Mouse (Mus musculus) thymus, postnatal 0 days (tissue): ENCODE results near the gene Fgf11. TPM values are rescaled to one million over a fixed set of nuclear protein-coding genes. Genes with fewer than 3 reads are reported as not detected.

ENCODE experiments used
- DNase-seq: peaks from one replicate; pipeline ENCODE4 v3.0.0-alpha.2; 2015; ENCODE audit warnings: low spot score
- polyA plus RNA-seq: library from polyadenylated mRNA; unstranded; fragments of >200 nt; fragmentation: Nextera tagmentation; extraction: Ambion mirVana; gene quantifications from 2 replicates; pipeline ENCODE4 v1.2.1, GENCODE M21; 2015

The Fgf11 gene
- polyA plus RNA-seq, 1 experiment from 2014 or later: 0.65 TPM

DNA sequence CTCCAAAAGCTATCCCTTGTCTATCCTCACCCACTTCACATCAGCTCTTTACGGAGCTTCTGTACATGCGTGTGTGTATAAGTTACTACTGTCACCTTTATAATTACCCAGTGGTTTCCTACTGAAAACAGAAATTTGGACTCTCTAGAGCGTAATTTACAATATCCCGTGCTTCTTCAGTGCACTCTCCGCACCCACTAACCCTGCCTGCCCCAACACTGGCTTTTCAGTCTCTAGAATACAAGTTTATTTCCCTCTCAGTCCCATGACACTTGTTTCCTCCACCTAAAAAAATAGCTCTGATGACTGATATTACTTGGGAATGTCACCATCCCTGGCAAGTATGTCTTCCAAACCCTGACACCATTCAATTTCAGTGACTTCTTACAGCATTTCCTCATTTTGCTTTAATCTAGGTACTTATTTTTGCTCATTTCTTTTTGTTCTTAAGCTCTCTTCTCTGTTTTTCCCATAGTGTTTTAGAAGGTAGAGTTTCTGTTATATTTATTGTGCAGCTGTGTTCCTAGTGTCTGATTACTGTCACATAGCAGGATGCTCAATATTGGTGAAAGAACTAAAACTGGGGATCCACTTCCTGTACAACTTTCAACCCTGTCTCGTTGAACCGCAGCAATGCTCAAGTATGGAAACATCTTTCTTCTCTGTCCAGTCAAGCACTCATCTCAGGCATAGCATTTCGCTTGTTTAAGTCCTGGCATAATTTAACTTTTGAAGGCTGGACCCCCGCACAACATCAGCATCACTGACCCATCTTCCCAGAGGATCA, 44.2 kb downstream of the Fgf11 start:
- no peak for DNase-seq

DNA sequence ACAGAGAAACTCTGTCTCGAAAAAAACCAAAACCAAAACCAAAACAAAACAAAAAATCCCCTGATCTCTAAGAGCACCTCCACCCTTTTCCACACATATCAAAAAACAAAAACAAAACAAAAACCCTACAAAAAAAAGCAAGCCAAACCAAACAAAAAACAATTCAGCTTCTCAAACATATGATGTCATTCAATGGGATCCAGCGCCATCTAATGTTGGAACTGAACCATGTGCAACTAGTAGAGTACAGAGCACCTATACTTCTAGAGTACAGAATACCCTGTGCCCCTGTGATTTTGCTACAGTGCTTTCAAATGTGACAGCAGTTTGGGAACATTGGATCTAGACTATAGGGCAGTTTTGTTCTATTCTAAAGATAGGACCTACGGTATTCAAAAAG, 47.0 kb downstream of the Fgf11 start:
- DNase-seq: peak; percentile 76

DNA sequence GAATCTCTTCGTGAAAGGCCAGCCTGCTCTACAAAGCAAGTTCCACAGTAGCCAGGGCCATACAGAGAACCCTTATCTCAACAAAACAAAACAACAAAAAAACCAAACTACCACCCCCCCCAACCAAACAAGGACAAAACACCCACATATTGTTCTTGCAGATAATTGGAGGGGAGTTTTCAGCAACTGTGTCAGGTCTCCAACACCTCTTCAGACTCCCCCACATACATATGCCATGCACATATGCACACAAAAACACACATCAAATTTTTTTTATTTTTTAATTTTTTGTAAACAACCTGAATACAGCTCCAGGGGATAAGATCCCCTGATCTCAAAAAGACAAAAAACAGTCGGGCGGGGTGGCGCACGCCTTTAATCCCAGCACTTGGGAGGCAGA, 47.4 kb downstream of the Fgf11 start:
- no peak for DNase-seq

DNA sequence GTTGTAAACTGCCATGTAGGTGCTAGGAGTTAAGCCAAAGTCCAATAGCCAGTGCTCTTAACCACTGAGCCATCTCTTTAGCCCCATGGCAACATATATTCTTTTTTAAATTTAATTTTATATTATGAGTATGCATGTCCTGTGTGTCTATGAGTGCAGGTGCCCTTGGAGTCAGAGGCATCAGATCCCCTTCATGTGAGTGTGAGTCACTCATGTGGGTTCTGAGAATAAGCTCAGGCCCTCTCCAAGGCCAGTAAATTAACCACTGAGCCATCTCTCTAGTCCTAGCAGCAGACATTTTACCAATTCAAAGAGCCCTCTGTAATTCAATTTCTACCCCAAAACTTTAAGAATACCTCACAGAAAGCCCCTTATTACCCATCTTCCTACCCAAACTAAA, 49.0 kb downstream of the Fgf11 start:
- no peak for DNase-seq

DNA sequence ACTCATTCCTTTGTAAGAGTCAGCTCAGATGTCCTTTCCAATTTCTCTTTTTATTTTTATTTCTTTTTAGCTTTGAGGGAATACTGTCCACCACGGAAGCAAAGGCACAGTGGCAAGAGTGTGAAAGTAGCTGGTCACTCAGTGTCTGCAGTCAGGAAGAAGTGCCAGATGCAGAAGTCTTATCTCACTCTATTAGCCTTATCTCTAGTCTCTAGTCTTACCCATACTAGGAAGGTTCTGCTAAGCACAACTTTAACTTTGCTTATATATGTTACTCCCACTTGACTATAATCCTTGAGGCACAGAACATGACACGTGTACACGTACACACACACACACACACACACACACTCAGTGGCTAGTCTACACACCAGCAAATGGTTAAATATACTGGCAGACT, 50.0 kb downstream of the Fgf11 start:
- DNase-seq: no peak

Other genes with a start within 250 kb of the Fgf11 start
- gene Efnb3, start 241.7 kb downstream of the Fgf11 start, polyA plus RNA-seq: 0.61 and 0.77 TPM in 2 replicates
- gene Wrap53, start 221.6 kb downstream of the Fgf11 start, polyA plus RNA-seq: 27.0 and 30.6 TPM in 2 replicates
- gene Trp53, start 221.5 kb downstream of the Fgf11 start, polyA plus RNA-seq: 138 and 165 TPM in 2 replicates
- 1.7 and 1.8 TPM in 2 replicates for gene Atp1b2, start 195.9 kb downstream of the Fgf11 start, polyA plus RNA-seq
- gene Shbg, start 184.0 kb downstream of the Fgf11 start, polyA plus RNA-seq: 0.13 TPM in 1 of 2 replicates, not detected in the other
- gene Sat2, start 179.8 kb downstream of the Fgf11 start, polyA plus RNA-seq: 3.5 and 4.3 TPM in 2 replicates
- 18.4 and 26.6 TPM in 2 replicates for gene Fxr2, start 168.9 kb downstream of the Fgf11 start, polyA plus RNA-seq
- gene Sox15, start 146.5 kb downstream of the Fgf11 start, polyA plus RNA-seq: 0.15 and 0.22 TPM in 2 replicates
- gene Mpdu1, start 139.2 kb downstream of the Fgf11 start, polyA plus RNA-seq: 71.1 and 75.2 TPM in 2 replicates
- 32.5 and 33.3 TPM in 2 replicates for gene Cd68, start 135.7 kb downstream of the Fgf11 start, polyA plus RNA-seq
- gene Eif4a1, start 129.4 kb downstream of the Fgf11 start, polyA plus RNA-seq: 560 and 602 TPM in 2 replicates
- 60.2 and 69.1 TPM in 2 replicates for gene Senp3, start 119.8 kb downstream of the Fgf11 start, polyA plus RNA-seq
- 0.31 and 0.49 TPM in 2 replicates for gene Tnfsf13, start 116.1 kb downstream of the Fgf11 start, polyA plus RNA-seq
- 2.6 and 2.7 TPM in 2 replicates for gene Tnfsf12, start 106.0 kb downstream of the Fgf11 start, polyA plus RNA-seq
- 1.5 and 2.1 TPM in 2 replicates for gene Tnfsfm13, start 105.8 kb downstream of the Fgf11 start, polyA plus RNA-seq
- 20.6 and 22.4 TPM in 2 replicates for gene Polr2a, start 43.2 kb downstream of the Fgf11 start, polyA plus RNA-seq
- gene Slc35g3, start 39.9 kb downstream of the Fgf11 start, polyA plus RNA-seq: 0.14 TPM in 1 of 2 replicates, not detected in the other
- 2.5 and 2.6 TPM in 2 replicates for gene Zbtb4, start 35.9 kb downstream of the Fgf11 start, polyA plus RNA-seq
- 3.2 and 3.4 TPM in 2 replicates for gene Chrnb1, start 5.9 kb downstream of the Fgf11 start, polyA plus RNA-seq
- gene Tmem102, start 3.8 kb upstream of the Fgf11 start, polyA plus RNA-seq: 11.2 and 12.8 TPM in 2 replicates
- not detected in 2 replicates for gene Gm39566, start 13.4 kb upstream of the Fgf11 start, polyA plus RNA-seq
- not detected in 2 replicates for gene Spem2, start 16.6 kb upstream of the Fgf11 start, polyA plus RNA-seq
- not detected in 2 replicates for gene Spem1, start 20.3 kb upstream of the Fgf11 start, polyA plus RNA-seq
- 1.2 and 1.9 TPM in 2 replicates for gene Nlgn2, start 35.9 kb upstream of the Fgf11 start, polyA plus RNA-seq
- 325 and 342 TPM in 2 replicates for gene Tmem256, start 36.7 kb upstream of the Fgf11 start, polyA plus RNA-seq
- gene Plscr3, start 44.5 kb upstream of the Fgf11 start, polyA plus RNA-seq: 68.4 and 70.4 TPM in 2 replicates
- gene Tnk1, start 56.9 kb upstream of the Fgf11 start, polyA plus RNA-seq: 1.1 and 1.5 TPM in 2 replicates
- not detected in 2 replicates for gene Tmem95, start 76.2 kb upstream of the Fgf11 start, polyA plus RNA-seq
- gene Kctd11, start 79.5 kb upstream of the Fgf11 start, polyA plus RNA-seq: 1.7 and 2.3 TPM in 2 replicates
- 150 and 176 TPM in 2 replicates for gene Acap1, start 93.7 kb upstream of the Fgf11 start, polyA plus RNA-seq
- gene 2810408A11Rik, start 99.1 kb upstream of the Fgf11 start, polyA plus RNA-seq: 19.8 and 26.0 TPM in 2 replicates
- 6.2 and 7.5 TPM in 2 replicates for gene Neurl4, start 99.2 kb upstream of the Fgf11 start, polyA plus RNA-seq
- gene Gps2, start 112.0 kb upstream of the Fgf11 start, polyA plus RNA-seq: 94.8 and 106 TPM in 2 replicates
- 2,117 and 2,260 TPM in 2 replicates for gene Eif5a, start 120.1 kb upstream of the Fgf11 start, polyA plus RNA-seq
- 2.6 and 3.6 TPM in 2 replicates for gene Ybx2, start 133.9 kb upstream of the Fgf11 start, polyA plus RNA-seq
- 11.7 and 11.9 TPM in 2 replicates for gene Slc2a4, start 146.3 kb upstream of the Fgf11 start, polyA plus RNA-seq
- 14.4 and 14.8 TPM in 2 replicates for gene Cldn7, start 162.9 kb upstream of the Fgf11 start, polyA plus RNA-seq
- gene Ctdnep1, start 179.3 kb upstream of the Fgf11 start, polyA plus RNA-seq: 24.1 and 25.6 TPM in 2 replicates
- gene Elp5, start 180.7 kb upstream of the Fgf11 start, polyA plus RNA-seq: 92.6 and 98.6 TPM in 2 replicates
- 400 and 425 TPM in 2 replicates for gene Gabarap, start 189.3 kb upstream of the Fgf11 start, polyA plus RNA-seq
- 52.2 and 61.3 TPM in 2 replicates for gene Phf23, start 193.9 kb upstream of the Fgf11 start, polyA plus RNA-seq
- 20.6 and 21.0 TPM in 2 replicates for gene Dvl2, start 198.7 kb upstream of the Fgf11 start, polyA plus RNA-seq
- gene Acadvl, start 213.6 kb upstream of the Fgf11 start, polyA plus RNA-seq: 105 and 107 TPM in 2 replicates
- 3.8 and 6.6 TPM in 2 replicates for gene Dlg4, start 215.1 kb upstream of the Fgf11 start, polyA plus RNA-seq